Mouse (Mus musculus) liver, adult 2 months (tissue): Measurements from ENCODE around the gene Prkca.

Experiments
- CTCF ChIP-seq: fragments of 200-500 bp; IDR thresholded peaks from 2 replicates; pipeline ENCODE4 v1.5.1; 2011; ENCODE audit warnings: low read depth, low read length, control low read depth
- POLR2A ChIP-seq: fragments of 200-500 bp; IDR thresholded peaks from 2 replicates; pipeline ENCODE4 v1.6.1; 2011; ENCODE audit warnings: low read length, control low read depth; ENCODE audit not compliant: insufficient read depth; ENCODE audit errors: extremely low read depth

DNA sequence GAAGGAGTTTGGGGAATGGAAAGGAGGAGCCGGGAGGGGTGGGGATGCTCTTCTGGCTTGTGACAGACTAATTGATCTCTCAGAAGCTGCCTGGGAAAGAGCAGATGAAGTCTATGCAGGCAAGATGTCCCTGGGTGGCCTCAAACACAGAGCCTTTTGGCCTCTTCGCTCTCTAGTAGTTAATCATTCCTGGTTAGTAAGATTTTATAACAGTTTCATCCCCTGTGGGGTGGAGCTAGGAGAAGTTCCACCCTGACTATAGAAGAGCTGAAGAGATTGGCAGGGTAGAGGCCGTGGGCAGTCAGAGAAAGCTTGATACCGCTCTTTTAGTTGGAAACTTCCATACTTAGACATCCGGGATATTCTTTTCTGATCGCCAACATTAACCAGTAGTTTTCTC, 15.2 kb upstream of the Prkca start:
- TF ChIP-seq CTCF (no peak), POLR2A (no peak)
